Mouse (Mus musculus) CH12.LX (cell line): ENCODE data around the gene Plgrkt.
A peak's percentile ranks its signal among the peaks of the same experiment; 100 is the strongest.

ENCODE experiments used
- CHD1 ChIP-seq: IDR thresholded peaks from 2 replicates; pipeline ENCODE4 v1.6.1; 2012; ENCODE audit warnings: low read depth, low read length, improper control_type of control experiment, inconsistent platforms
- CTCF ChIP-seq, 2 experiments: IDR thresholded peaks in 1 of 2; conservative IDR thresholded peaks in 1 of 2; 2 replicates each; pipeline ENCODE4 v1.5.1; 2011 to 2012; ENCODE audit warnings: low read depth in 2 of 2, low read length in 2 of 2, improper control_type of control experiment in 1 of 2, inconsistent platforms in 1 of 2, mild to moderate bottlenecking in 1 of 2, moderate library complexity in 1 of 2
- ELF1 ChIP-seq: IDR thresholded peaks from 2 replicates; pipeline ENCODE4 v1.6.1; 2014; ENCODE audit warnings: low read depth, mild to moderate bottlenecking, inconsistent platforms, low read length, improper control_type of control experiment
- EP300 ChIP-seq: IDR thresholded peaks from 2 replicates; pipeline ENCODE4 v1.6.1; 2011; ENCODE audit warnings: low read length, improper control_type of control experiment
- KAT2A ChIP-seq: IDR thresholded peaks from 2 replicates; pipeline ENCODE4 v1.6.1; 2012; ENCODE audit warnings: low read length, improper control_type of control experiment, inconsistent platforms; ENCODE audit not compliant: insufficient replicate concordance
- NRF1 ChIP-seq: IDR thresholded peaks from 2 replicates; pipeline ENCODE4 v1.6.1; 2014; ENCODE audit warnings: low read depth, mild to moderate bottlenecking, inconsistent platforms, low read length, improper control_type of control experiment, moderate library complexity
- POLR2A ChIP-seq: IDR thresholded peaks from 2 replicates; pipeline ENCODE4 v1.6.1; 2011; ENCODE audit warnings: low read depth, mild to moderate bottlenecking, improper control_type of control experiment, low read length
- SMC3 ChIP-seq: IDR thresholded peaks from 2 replicates; pipeline ENCODE4 v1.6.1; 2011; ENCODE audit warnings: low read depth, low read length, improper control_type of control experiment
- TCF12 ChIP-seq: IDR thresholded peaks from 2 replicates; pipeline ENCODE4 v1.6.1; 2014; ENCODE audit warnings: low read depth, mild to moderate bottlenecking, inconsistent platforms, low read length, improper control_type of control experiment
- UBTF ChIP-seq: IDR thresholded peaks from 2 replicates; pipeline ENCODE4 v1.6.1; 2012; ENCODE audit warnings: low read depth, mild to moderate bottlenecking, inconsistent platforms, low read length, improper control_type of control experiment, moderate library complexity
- USF1 ChIP-seq: IDR thresholded peaks from 2 replicates; pipeline ENCODE4 v1.6.1; 2014; ENCODE audit warnings: low read depth, mild to moderate bottlenecking, inconsistent platforms, low read length, improper control_type of control experiment
- USF2 ChIP-seq: conservative IDR thresholded peaks from 2 replicates; pipeline ENCODE4 v1.6.1; 2011; ENCODE audit warnings: low read depth, low read length, improper control_type of control experiment
- ZNF384 ChIP-seq: IDR thresholded peaks from 2 replicates; pipeline ENCODE4 v1.6.1; 2012; ENCODE audit warnings: low read depth, low read length, improper control_type of control experiment, inconsistent platforms

DNA sequence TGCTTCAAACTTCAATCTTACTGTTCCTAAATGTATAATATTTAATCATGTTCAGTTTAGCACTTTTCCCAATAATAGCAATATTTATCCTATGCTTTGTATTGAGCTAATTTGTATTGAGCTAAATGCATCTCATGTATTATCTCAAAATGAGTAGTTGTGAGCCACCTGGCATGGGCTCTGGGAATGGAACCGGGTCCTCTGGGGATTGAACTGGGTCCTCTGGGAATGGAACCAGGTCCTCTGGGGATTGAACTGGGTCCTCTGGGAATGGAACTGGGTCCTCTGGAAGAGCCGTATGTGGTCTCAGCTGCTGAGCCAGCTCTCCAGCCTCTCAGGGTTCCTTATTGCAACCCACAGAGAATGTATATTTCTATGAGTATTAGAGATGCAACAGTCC lies 65.1 kb downstream of the Plgrkt start:
- TF ChIP-seq CTCF (conservative IDR thresholded peaks at IDR 0.05 in 1 of 2, IDR thresholded peaks at IDR 0.05 in 1 of 2; ENCODE audit: low read depth in 2 of 2, low read length in 2 of 2), result no peak
- no peak for TF ChIP-seq POLR2A
- TF ChIP-seq USF2, result no peak
- peak; percentile 76; the same call in 1 of the 2 replicates for TF ChIP-seq KAT2A
- no peak for TF ChIP-seq UBTF
- peak; percentile 68 for TF ChIP-seq EP300
- TF ChIP-seq ZNF384, result no peak
- TF ChIP-seq SMC3, result no peak
- TF ChIP-seq ELF1, result no peak
- no peak for TF ChIP-seq TCF12
- TF ChIP-seq NRF1, result no peak
- no peak for TF ChIP-seq USF1
- TF ChIP-seq CHD1, result no peak
